Mouse (Mus musculus) MEL (cell line): ENCODE measurements around the gene Ctsd. TPM values are rescaled to one million over a fixed set of nuclear protein-coding genes. Genes with fewer than 3 reads are reported as not detected.

Source experiments
- DNase-seq: peaks from one replicate; pipeline ENCODE4 v3.0.0; 2011; ENCODE audit warnings: low read depth, low spot score
- H3K27ac ChIP-seq: 2 replicates; pipeline ENCODE4 v1.5.1; 2012; ENCODE audit warnings: low read depth, mild to moderate bottlenecking, control low read depth, low read length, moderate library complexity; ENCODE audit not compliant: control insufficient read depth
- H3K27me3 ChIP-seq, 2 experiments: fragments of 150-350 bp in 1 of 2; sonication (generic) in 1 of 2; 2 replicates each; pipeline ENCODE4 v1.6.1; 2012; ENCODE audit warnings: low read length in 2 of 2, mild to moderate bottlenecking in 2 of 2, improper control_type of control experiment in 1 of 2, moderate library complexity in 1 of 2; ENCODE audit not compliant: insufficient read depth in 2 of 2, control insufficient read depth in 1 of 2
- H3K36me3 ChIP-seq, 2 experiments: 2 replicates each; pipeline ENCODE4 v1.6.1; 2012 to 2014; ENCODE audit warnings: low read length in 2 of 2, improper control_type of control experiment in 1 of 2, inconsistent platforms in 1 of 2, mild to moderate bottlenecking in 1 of 2; ENCODE audit not compliant: insufficient read depth in 2 of 2, control insufficient read depth in 1 of 2
- H3K4me1 ChIP-seq, 2 experiments: fragments of 150-350 bp in 1 of 2; sonication (generic) in 1 of 2; 2 replicates each; pipeline ENCODE4 v1.6.1; 2012; ENCODE audit warnings: low read length in 2 of 2, improper control_type of control experiment in 1 of 2, mild to moderate bottlenecking in 1 of 2; ENCODE audit not compliant: insufficient read depth in 2 of 2, control insufficient read depth in 1 of 2
- H3K4me3 ChIP-seq, 2 experiments: fragments of 150-350 bp in 1 of 2; sonication (generic) in 1 of 2; 2 replicates each; pipeline ENCODE4 v1.5.1; 2012; ENCODE audit warnings: low read depth in 2 of 2, low read length in 2 of 2, mild to moderate bottlenecking in 2 of 2, moderate library complexity in 2 of 2, control low read depth in 1 of 2, improper control_type of control experiment in 1 of 2; ENCODE audit not compliant: control insufficient read depth in 1 of 2, insufficient read depth in 1 of 2
- H3K79me2 ChIP-seq: 2 replicates; pipeline ENCODE4 v1.6.1; 2012; ENCODE audit warnings: mild to moderate bottlenecking, low read length, moderate library complexity; ENCODE audit not compliant: control insufficient read depth, poor library complexity, insufficient read depth
- H3K9ac ChIP-seq: 2 replicates; pipeline ENCODE4 v1.6.1; 2012; ENCODE audit warnings: low read depth, mild to moderate bottlenecking, control low read depth, low read length, moderate library complexity; ENCODE audit not compliant: control insufficient read depth, poor library complexity, severe bottlenecking
- H3K9me3 ChIP-seq: fragments of 150-350 bp; sonication (generic); replicated peaks from 2 replicates; pipeline ENCODE4 v1.6.1; 2012; ENCODE audit warnings: mild to moderate bottlenecking, low read length, improper control_type of control experiment, moderate library complexity; ENCODE audit not compliant: insufficient read depth
- CHD1 ChIP-seq: IDR thresholded peaks from 2 replicates; pipeline ENCODE4 v1.6.1; 2012; ENCODE audit warnings: low read depth, mild to moderate bottlenecking, inconsistent platforms, low read length, improper control_type of control experiment
- CHD2 ChIP-seq: IDR thresholded peaks from 2 replicates; pipeline ENCODE4 v1.6.1; 2011; ENCODE audit warnings: low read length, improper control_type of control experiment
- CTCF ChIP-seq, 3 experiments: IDR thresholded peaks in 2 of 3; conservative IDR thresholded peaks in 1 of 3; 2 replicates each; pipeline ENCODE4 v1.5.1; 2011 to 2012; ENCODE audit warnings: low read length in 3 of 3, low read depth in 2 of 3, mild to moderate bottlenecking in 2 of 3, improper control_type of control experiment in 1 of 3, inconsistent platforms in 1 of 3, mixed read lengths in 1 of 3, moderate library complexity in 1 of 3; ENCODE audit not compliant: control insufficient read depth in 1 of 3, insufficient read depth in 1 of 3, poor library complexity in 1 of 3, severe bottlenecking in 1 of 3
- E2F4 ChIP-seq: IDR thresholded peaks from 2 replicates; pipeline ENCODE4 v1.6.1; 2011; ENCODE audit warnings: low read depth, low read length, improper control_type of control experiment, borderline replicate concordance
- ELF1 ChIP-seq: IDR thresholded peaks from 2 replicates; pipeline ENCODE4 v1.6.1; 2014; ENCODE audit warnings: low read depth, mild to moderate bottlenecking, inconsistent platforms, low read length, improper control_type of control experiment, moderate library complexity
- EP300 ChIP-seq, 2 experiments: IDR thresholded peaks; 2 replicates each; pipeline ENCODE4 v1.6.1; 2011; ENCODE audit warnings: improper control_type of control experiment in 2 of 2, low read length in 2 of 2, low read depth in 1 of 2, mild to moderate bottlenecking in 1 of 2
- JUND ChIP-seq: IDR thresholded peaks from 2 replicates; pipeline ENCODE4 v1.6.1; 2011; ENCODE audit warnings: low read depth, mild to moderate bottlenecking, improper control_type of control experiment, low read length
- KAT2A ChIP-seq: conservative IDR thresholded peaks from 2 replicates; pipeline ENCODE4 v1.6.1; 2012; ENCODE audit warnings: low read depth, low read length, improper control_type of control experiment, inconsistent platforms
- MAX ChIP-seq: IDR thresholded peaks from 2 replicates; pipeline ENCODE4 v1.6.1; 2011; ENCODE audit warnings: low read length, improper control_type of control experiment
- MEF2A ChIP-seq: IDR thresholded peaks from 2 replicates; pipeline ENCODE4 v1.6.1; 2014; ENCODE audit warnings: low read depth, mild to moderate bottlenecking, inconsistent platforms, low read length, improper control_type of control experiment; ENCODE audit not compliant: poor library complexity, insufficient replicate concordance, severe bottlenecking; ENCODE audit errors: extremely low read depth
- MXI1 ChIP-seq: IDR thresholded peaks from 2 replicates; pipeline ENCODE4 v1.6.1; 2011; ENCODE audit warnings: mild to moderate bottlenecking, low read depth, low read length, improper control_type of control experiment
- MYB ChIP-seq: IDR thresholded peaks from 2 replicates; pipeline ENCODE4 v1.6.1; 2011; ENCODE audit warnings: mild to moderate bottlenecking, low read depth, low read length, improper control_type of control experiment
- MYC ChIP-seq: IDR thresholded peaks from 2 replicates; pipeline ENCODE4 v1.6.1; 2011; ENCODE audit warnings: low read depth, mild to moderate bottlenecking, low read length, improper control_type of control experiment, moderate library complexity
- NELFE ChIP-seq: IDR thresholded peaks from 2 replicates; pipeline ENCODE4 v1.6.1; 2011; ENCODE audit warnings: low read depth, low read length, improper control_type of control experiment
- NRF1 ChIP-seq: IDR thresholded peaks from 2 replicates; pipeline ENCODE4 v1.6.1; 2014; ENCODE audit warnings: low read depth, mild to moderate bottlenecking, inconsistent platforms, low read length, improper control_type of control experiment, moderate library complexity; ENCODE audit not compliant: poor library complexity, insufficient read depth, severe bottlenecking
- POLR2A ChIP-seq, 2 experiments: IDR thresholded peaks; 2 replicates each; pipeline ENCODE4 v1.6.1; 2011 to 2012; ENCODE audit warnings: low read length in 2 of 2, mild to moderate bottlenecking in 2 of 2, control low read depth in 1 of 2, improper control_type of control experiment in 1 of 2, low read depth in 1 of 2, moderate library complexity in 1 of 2; ENCODE audit not compliant: control insufficient read depth in 1 of 2, insufficient read depth in 1 of 2, poor library complexity in 1 of 2
- POLR2AphosphoS2 ChIP-seq: IDR thresholded peaks from 2 replicates; pipeline ENCODE4 v1.6.1; 2011; ENCODE audit warnings: low read length, improper control_type of control experiment
- POLR2AphosphoS5 ChIP-seq: IDR thresholded peaks from 2 replicates; pipeline ENCODE4 v1.6.1; 2012; ENCODE audit warnings: low read depth, borderline replicate concordance, mild to moderate bottlenecking, inconsistent platforms, low read length, moderate library complexity, mixed read lengths
- RAD21 ChIP-seq: IDR thresholded peaks from 2 replicates; pipeline ENCODE4 v1.6.1; 2011; ENCODE audit warnings: mild to moderate bottlenecking, low read depth, low read length, improper control_type of control experiment
- RCOR1 ChIP-seq: IDR thresholded peaks from 2 replicates; pipeline ENCODE4 v1.6.1; 2012; ENCODE audit warnings: low read depth, mild to moderate bottlenecking, inconsistent platforms, low read length, improper control_type of control experiment
- SMC3 ChIP-seq: IDR thresholded peaks from 2 replicates; pipeline ENCODE4 v1.6.1; 2011; ENCODE audit warnings: low read depth, low read length, improper control_type of control experiment
- TAL1 ChIP-seq: IDR thresholded peaks from 2 replicates; pipeline ENCODE4 v1.6.1; 2012; ENCODE audit warnings: mild to moderate bottlenecking, inconsistent platforms, low read length, moderate library complexity, mixed read lengths
- TBP ChIP-seq: IDR thresholded peaks from 2 replicates; pipeline ENCODE4 v1.8.0; 2011; ENCODE audit warnings: low read depth, low read length, improper control_type of control experiment
- USF1 ChIP-seq: IDR thresholded peaks from 2 replicates; pipeline ENCODE4 v1.6.1; 2014; ENCODE audit warnings: low read depth, mild to moderate bottlenecking, inconsistent platforms, low read length, improper control_type of control experiment, moderate library complexity
- ZC3H11A ChIP-seq: IDR thresholded peaks from 2 replicates; pipeline ENCODE4 v1.6.1; 2012; ENCODE audit warnings: low read depth, mild to moderate bottlenecking, inconsistent platforms, low read length, improper control_type of control experiment
- ZKSCAN1 ChIP-seq: IDR thresholded peaks from 2 replicates; pipeline ENCODE4 v1.6.1; 2012; ENCODE audit warnings: low read depth, mild to moderate bottlenecking, inconsistent platforms, low read length, improper control_type of control experiment, moderate library complexity
- ZMIZ1 ChIP-seq: IDR thresholded peaks from 2 replicates; pipeline ENCODE4 v1.6.1; 2012; ENCODE audit warnings: low read depth, mild to moderate bottlenecking, inconsistent platforms, low read length, improper control_type of control experiment, moderate library complexity
- polyA plus RNA-seq, 2 experiments: library from polyadenylated mRNA; stranded (reverse) in 1 of 2; unstranded in 1 of 2; fragments of >175 nt in 1 of 2; fragments of >200 nt in 1 of 2; gene quantifications; 2 replicates each; pipeline versions ENCODE4 v1.2.1 to v1.2.4; 2012; ENCODE audit warnings: low replicate concordance in 2 of 2, low read depth in 1 of 2; ENCODE audit not compliant: insufficient read length in 2 of 2, insufficient read depth in 1 of 2, missing spikeins in 1 of 2
- total RNA-seq: library from RNA; depleted of rRNA; stranded (reverse); fragments of 300-350 nt; gene quantifications from 2 replicates; pipeline ENCODE4 v1.2.3, GENCODE M21; 2012

The Ctsd gene
- total and polyA plus RNA-seq, 3 experiments: 89.3 to 179 (median 115) TPM

DNA sequence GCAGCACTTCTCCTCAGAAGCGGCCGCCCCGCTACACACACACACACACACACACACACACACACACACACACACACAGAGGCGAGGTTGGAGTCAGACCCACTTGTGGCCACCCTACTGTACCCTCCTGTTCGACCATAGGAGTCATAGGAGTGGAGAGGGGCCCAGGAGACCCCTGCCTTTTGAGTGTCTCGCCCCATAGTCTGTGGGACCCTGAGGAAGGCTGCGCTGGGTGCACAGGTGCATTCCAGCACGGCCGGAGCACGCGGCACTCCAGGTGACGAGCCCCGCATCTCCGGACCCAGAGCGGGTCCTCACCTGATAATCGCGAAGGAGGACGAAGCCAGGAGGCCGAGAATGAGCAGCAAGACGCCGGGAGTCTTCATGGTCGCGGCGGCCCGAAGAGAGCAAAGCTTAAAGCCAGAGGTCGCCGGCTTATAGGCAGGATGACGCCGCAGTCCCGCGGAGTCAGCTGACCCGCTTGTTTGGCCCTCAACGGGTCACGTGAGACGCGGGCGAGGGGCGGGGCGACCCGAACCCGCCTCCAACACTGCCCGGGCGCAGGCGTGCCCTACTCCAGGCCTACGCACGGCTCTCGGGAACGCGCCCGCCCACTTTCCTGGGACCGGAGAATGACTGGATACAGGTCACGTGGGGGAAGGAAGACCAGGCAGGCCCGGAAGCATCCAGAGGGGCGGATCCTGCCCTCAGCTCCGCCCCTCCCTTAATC, at the start of gene Ctsd (continued):
- peak; percentile 15; the same call in 1 of the 2 replicates for TF ChIP-seq POLR2AphosphoS2
- peak; percentile 85 for TF ChIP-seq ELF1
- TF ChIP-seq ZMIZ1: 0 out of 2 replicates have a peak, but pooled peaks have one; percentile 53
- TF ChIP-seq CHD1: no peak

GRCm38 (mm10) chr7:142437324-142437723, 49.5 kb upstream of the Ctsd start:
- peak; percentile 38 for TF ChIP-seq SMC3
- TF ChIP-seq RAD21: peak; percentile 24
- TF ChIP-seq CTCF (IDR thresholded peaks at IDR 0.05 in 2 of 3, conservative IDR thresholded peaks at IDR 0.05 in 1 of 3; ENCODE audit: control insufficient read depth in 1 of 3, insufficient read depth in 1 of 3, low read depth in 2 of 3, low read length in 3 of 3, poor library complexity in 1 of 3, severe bottlenecking in 1 of 3): peak; percentile 13 to 32 (median 16); a peak in 2 of 6 replicates
- TF ChIP-seq RCOR1: no peak
- H3K4me1 ChIP-seq: no peaks in the 10 kb centered on the region
- 0 out of 4 replicates have a peak, but pooled peaks cover 0 to under 1% of the 10 kb centered on the region in 2 experiments for H3K36me3 ChIP-seq
- peaks cover 0 to 2% of the 10 kb centered on the region in 2 experiments; a peak in 1 of 4 replicates for H3K27me3 ChIP-seq
- DNase-seq: no peak
- H3K9ac ChIP-seq: no peak overlapping the region
- H3K9me3 ChIP-seq: no peaks in the 10 kb centered on the region
- H3K27ac ChIP-seq: no peak overlapping the region
- no peaks in the 10 kb centered on the region for H3K79me2 ChIP-seq
- H3K4me3 ChIP-seq: no peak overlapping the region

DNA sequence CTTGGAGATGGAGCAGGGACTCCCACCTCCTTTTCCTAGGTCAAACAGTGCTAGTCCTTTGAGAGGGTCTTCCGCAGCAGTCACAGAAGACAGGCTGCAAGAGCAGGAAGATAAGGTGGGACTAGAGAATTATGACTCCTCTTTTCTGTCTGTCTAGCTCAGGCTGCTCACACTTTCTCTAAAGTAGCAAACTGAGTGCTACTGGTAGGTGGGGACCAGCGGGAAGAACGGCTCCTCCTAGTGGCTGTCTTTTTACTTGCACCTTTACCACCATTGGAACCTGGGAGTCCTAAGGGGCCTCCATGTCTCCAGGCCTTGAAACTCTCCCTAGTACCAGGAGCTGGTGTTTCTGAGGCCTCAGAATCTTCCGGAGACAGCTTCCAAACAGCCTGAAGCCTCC, 47.7 kb upstream of the Ctsd start:
- Histone ChIP-seq H3K4me1 (no peaks in the 10 kb centered on the region), H3K27ac (no peak overlapping the region), H3K4me3 (no peak overlapping the region), H3K9ac (no peak overlapping the region), H3K27me3 (peaks cover 4 to 9% of the 10 kb centered on the region in 2 experiments; a peak in 3 of 4 replicates), H3K36me3 (no peaks in the 10 kb centered on the region), H3K79me2 (no peaks in the 10 kb centered on the region), H3K9me3 (no peaks in the 10 kb centered on the region)
- peak; percentile 73 for DNase-seq
- TF ChIP-seq MYB: no peak
- TF ChIP-seq NRF1: no peak
- 0 out of 2 replicates have a peak, but pooled peaks have one; percentile 34 for TF ChIP-seq JUND
- no peak for TF ChIP-seq CHD1
- TF ChIP-seq USF1: peak; percentile 22; the same call in 1 of the 2 replicates
- no peak for TF ChIP-seq KAT2A
- no peak for TF ChIP-seq EP300 (IDR thresholded peaks at IDR 0.05; ENCODE audit: low read depth in 1 of 2, low read length in 2 of 2)
- TF ChIP-seq TBP: no peak
- no peak for TF ChIP-seq E2F4
- TF ChIP-seq ZKSCAN1: no peak
- TF ChIP-seq POLR2A (IDR thresholded peaks at IDR 0.05; ENCODE audit: control insufficient read depth in 1 of 2, insufficient read depth in 1 of 2, low read depth in 1 of 2, low read length in 2 of 2, poor library complexity in 1 of 2): no peak
- TF ChIP-seq SMC3: peak; percentile 99
- TF ChIP-seq CHD2: no peak
- no peak for TF ChIP-seq NELFE
- TF ChIP-seq MXI1: no peak
- no peak for TF ChIP-seq ZMIZ1
- TF ChIP-seq POLR2AphosphoS2: no peak
- TF ChIP-seq ZC3H11A: peak; percentile 97
- TF ChIP-seq ELF1: no peak
- TF ChIP-seq RCOR1: no peak
- TF ChIP-seq MAX: no peak
- TF ChIP-seq TAL1: no peak
- TF ChIP-seq CTCF (IDR thresholded peaks at IDR 0.05 in 2 of 3, conservative IDR thresholded peaks at IDR 0.05 in 1 of 3; ENCODE audit: control insufficient read depth in 1 of 3, insufficient read depth in 1 of 3, low read depth in 2 of 3, low read length in 3 of 3, poor library complexity in 1 of 3, severe bottlenecking in 1 of 3): peak; percentile 89 to 95 (median 93)
- TF ChIP-seq MEF2A: no peak
- no peak for TF ChIP-seq POLR2AphosphoS5
- no peak for TF ChIP-seq MYC
